Mouse (Mus musculus): ENCODE results near the gene Ajap1. TPM values are rescaled to one million over a fixed set of nuclear protein-coding genes. Genes with fewer than 3 reads are reported as not detected.

Gene Ajap1
- polyA plus RNA-seq, 1 experiment from 2014 or later, result 0.11 TPM

- ATAC-seq (ENCODE audit: low read depth), result no peak
- H3K4me1 ChIP-seq (ENCODE audit: control insufficient read depth, low read depth, low read length), result no peaks in the 10 kb centered on the region
- no peaks in the 10 kb centered on the region for H3K36me3 ChIP-seq (ENCODE audit: control insufficient read depth, insufficient read depth)
- 63% methylated on average over 12 of the region's 12 CpGs for whole genome bisulfite sequencing (ENCODE audit: insufficient replicate concordance)
- no peak overlapping the region for H3K4me2 ChIP-seq (ENCODE audit: low read depth, low read length)
- H3K9me3 ChIP-seq (replicated peaks; ENCODE audit: control insufficient read depth, low read length), result peaks cover 6% of the 10 kb centered on the region
- no peaks in the 10 kb centered on the region for H3K27me3 ChIP-seq (ENCODE audit: control insufficient read depth, insufficient read depth, low read depth, low read length)
- H3K9ac ChIP-seq (ENCODE audit: low read depth, low read length), result no peak overlapping the region
- no peak overlapping the region for H3K27ac ChIP-seq (ENCODE audit: low read length)
- H3K4me3 ChIP-seq (ENCODE audit: low read depth, low read length), result no peak overlapping the region
Measured at GRCm38 (mm10) chr4:153387478-153387877, 95.1 kb downstream of the Ajap1 start.

GRCm38 (mm10) chr4:153381433-153381832 lies 101.2 kb downstream of the Ajap1 start:
- Histone ChIP-seq H3K4me2 (ENCODE audit: low read depth, low read length) (no peak overlapping the region), H3K4me1 (ENCODE audit: control insufficient read depth, low read depth, low read length) (no peaks in the 10 kb centered on the region), H3K9ac (ENCODE audit: low read depth, low read length) (no peak overlapping the region), H3K27ac (ENCODE audit: low read length) (no peak overlapping the region), H3K4me3 (ENCODE audit: low read depth, low read length) (no peak overlapping the region), H3K9me3 (replicated peaks; ENCODE audit: control insufficient read depth, low read length) (no peaks in the 10 kb centered on the region; the same call in 1 of the 2 replicates), H3K27me3 (ENCODE audit: control insufficient read depth, insufficient read depth, low read depth, low read length) (no peaks in the 10 kb centered on the region), H3K36me3 (ENCODE audit: control insufficient read depth, insufficient read depth) (no peaks in the 10 kb centered on the region)
- no peak for ATAC-seq (ENCODE audit: low read depth)
- WGBS (ENCODE audit: insufficient replicate concordance), result 55% methylated on average over 7 of the region's 7 CpGs

GRCm38 (mm10) chr4:153380885-153381284 lies 101.7 kb downstream of the Ajap1 start:
- Histone ChIP-seq H3K36me3 (ENCODE audit: control insufficient read depth, insufficient read depth) (no peaks in the 10 kb centered on the region), H3K27me3 (ENCODE audit: control insufficient read depth, insufficient read depth, low read depth, low read length) (no peaks in the 10 kb centered on the region), H3K9me3 (replicated peaks; ENCODE audit: control insufficient read depth, low read length) (no peaks in the 10 kb centered on the region; the same call in 1 of the 2 replicates), H3K4me3 (ENCODE audit: low read depth, low read length) (no peak overlapping the region), H3K27ac (ENCODE audit: low read length) (no peak overlapping the region), H3K4me2 (ENCODE audit: low read depth, low read length) (no peak overlapping the region), H3K4me1 (ENCODE audit: control insufficient read depth, low read depth, low read length) (no peaks in the 10 kb centered on the region), H3K9ac (ENCODE audit: low read depth, low read length) (no peak overlapping the region)
- 68% methylated on average over 10 of the region's 10 CpGs for WGBS (ENCODE audit: insufficient replicate concordance)
- no peak for ATAC-seq (ENCODE audit: low read depth)

GRCm38 (mm10) chr4:153377981-153378380 lies 104.6 kb downstream of the Ajap1 start:
- no peak overlapping the region for H3K4me2 ChIP-seq (ENCODE audit: low read depth, low read length)
- H3K9ac ChIP-seq (ENCODE audit: low read depth, low read length), result no peak overlapping the region
- H3K36me3 ChIP-seq (ENCODE audit: control insufficient read depth, insufficient read depth), result no peaks in the 10 kb centered on the region
- no peaks in the 10 kb centered on the region for H3K27me3 ChIP-seq (ENCODE audit: control insufficient read depth, insufficient read depth, low read depth, low read length)
- 8% methylated on average over 6 of the region's 6 CpGs for WGBS (ENCODE audit: insufficient replicate concordance)
- ATAC-seq (ENCODE audit: low read depth), result no peak
- no peaks in the 10 kb centered on the region for H3K4me1 ChIP-seq (ENCODE audit: control insufficient read depth, low read depth, low read length)
- no peaks in the 10 kb centered on the region; the same call in 1 of the 2 replicates for H3K9me3 ChIP-seq (replicated peaks; ENCODE audit: control insufficient read depth, low read length)
- no peak overlapping the region for H3K4me3 ChIP-seq (ENCODE audit: low read depth, low read length)
- H3K27ac ChIP-seq (ENCODE audit: low read length), result no peak overlapping the region

- no peak for ATAC-seq (ENCODE audit: low read depth)
- WGBS (ENCODE audit: insufficient replicate concordance), result 56% methylated on average over 6 of the region's 6 CpGs
Measured at GRCm38 (mm10) chr4:153374233-153374632, 108.4 kb downstream of the Ajap1 start.

GRCm38 (mm10) chr4:153373125-153373524 lies 109.5 kb downstream of the Ajap1 start:
- Histone ChIP-seq H3K4me3 (ENCODE audit: low read depth, low read length) (no peak overlapping the region), H3K9ac (ENCODE audit: low read depth, low read length) (no peak overlapping the region), H3K27me3 (ENCODE audit: control insufficient read depth, insufficient read depth, low read depth, low read length) (no peaks in the 10 kb centered on the region), H3K27ac (ENCODE audit: low read length) (no peak overlapping the region), H3K4me1 (ENCODE audit: control insufficient read depth, low read depth, low read length) (no peaks in the 10 kb centered on the region), H3K4me2 (ENCODE audit: low read depth, low read length) (no peak overlapping the region), H3K36me3 (ENCODE audit: control insufficient read depth, insufficient read depth) (no peaks in the 10 kb centered on the region), H3K9me3 (replicated peaks; ENCODE audit: control insufficient read depth, low read length) (no peaks in the 10 kb centered on the region; the same call in 1 of the 2 replicates)
- WGBS (ENCODE audit: insufficient replicate concordance), result 76% methylated on average over 14 of the region's 14 CpGs
- no peak for ATAC-seq (ENCODE audit: low read depth)

More at GRCm38 (mm10) chr4:153374233-153374632, 108.4 kb downstream of the Ajap1 start:
- Histone ChIP-seq H3K27ac (ENCODE audit: low read length) (no peak overlapping the region), H3K4me1 (ENCODE audit: control insufficient read depth, low read depth, low read length) (no peaks in the 10 kb centered on the region), H3K9ac (ENCODE audit: low read depth, low read length) (no peak overlapping the region), H3K36me3 (ENCODE audit: control insufficient read depth, insufficient read depth) (no peaks in the 10 kb centered on the region), H3K9me3 (replicated peaks; ENCODE audit: control insufficient read depth, low read length) (no peaks in the 10 kb centered on the region; the same call in 1 of the 2 replicates), H3K4me3 (ENCODE audit: low read depth, low read length) (no peak overlapping the region), H3K27me3 (ENCODE audit: control insufficient read depth, insufficient read depth, low read depth, low read length) (no peaks in the 10 kb centered on the region), H3K4me2 (ENCODE audit: low read depth, low read length) (no peak overlapping the region)

GRCm38 (mm10) chr4:153368620-153369159 lies 113.9 kb downstream of the Ajap1 start:
- H3K4me2 ChIP-seq (ENCODE audit: low read depth, low read length), result no peak overlapping the region
- H3K4me3 ChIP-seq (ENCODE audit: low read depth, low read length), result no peak overlapping the region
- ATAC-seq (ENCODE audit: low read depth), result no peak
- no peaks in the 10 kb centered on the region for H3K4me1 ChIP-seq (ENCODE audit: control insufficient read depth, low read depth, low read length)
- H3K27me3 ChIP-seq (ENCODE audit: control insufficient read depth, insufficient read depth, low read depth, low read length), result no peaks in the 10 kb centered on the region
- no peaks in the 10 kb centered on the region for H3K36me3 ChIP-seq (ENCODE audit: control insufficient read depth, insufficient read depth)
- H3K27ac ChIP-seq (ENCODE audit: low read length), result no peak overlapping the region
- no peaks in the 10 kb centered on the region for H3K9me3 ChIP-seq (replicated peaks; ENCODE audit: control insufficient read depth, low read length)
- no peak overlapping the region for H3K9ac ChIP-seq (ENCODE audit: low read depth, low read length)
- 53% methylated on average over 10 of the region's 10 CpGs for WGBS (ENCODE audit: insufficient replicate concordance)

- WGBS (ENCODE audit: insufficient replicate concordance), result 41% methylated on average over 13 of the region's 13 CpGs
Measured at GRCm38 (mm10) chr4:153360868-153361545, 121.6 kb downstream of the Ajap1 start.

GRCm38 (mm10) chr4:153358243-153358550 lies 124.4 kb downstream of the Ajap1 start:
- no peak for ATAC-seq (ENCODE audit: low read depth)
- no peak overlapping the region for H3K4me2 ChIP-seq (ENCODE audit: low read depth, low read length)
- WGBS (ENCODE audit: insufficient replicate concordance), result 57% methylated on average over 7 of the region's 7 CpGs
- H3K36me3 ChIP-seq (ENCODE audit: control insufficient read depth, insufficient read depth), result no peaks in the 10 kb centered on the region
- no peak overlapping the region for H3K9ac ChIP-seq (ENCODE audit: low read depth, low read length)
- no peaks in the 10 kb centered on the region for H3K27me3 ChIP-seq (ENCODE audit: control insufficient read depth, insufficient read depth, low read depth, low read length)
- no peaks in the 10 kb centered on the region for H3K4me1 ChIP-seq (ENCODE audit: control insufficient read depth, low read depth, low read length)
- peaks cover 2% of the 10 kb centered on the region for H3K9me3 ChIP-seq (replicated peaks; ENCODE audit: control insufficient read depth, low read length)
- no peak overlapping the region for H3K27ac ChIP-seq (ENCODE audit: low read length)
- H3K4me3 ChIP-seq (ENCODE audit: low read depth, low read length), result no peak overlapping the region

More at GRCm38 (mm10) chr4:153360868-153361545, 121.6 kb downstream of the Ajap1 start:
- Histone ChIP-seq H3K4me3 (ENCODE audit: low read depth, low read length) (no peak overlapping the region), H3K4me2 (ENCODE audit: low read depth, low read length) (no peak overlapping the region), H3K27ac (ENCODE audit: low read length) (no peak overlapping the region), H3K4me1 (ENCODE audit: control insufficient read depth, low read depth, low read length) (no peaks in the 10 kb centered on the region), H3K9me3 (replicated peaks; ENCODE audit: control insufficient read depth, low read length) (peaks cover 2% of the 10 kb centered on the region), H3K9ac (ENCODE audit: low read depth, low read length) (no peak overlapping the region), H3K27me3 (ENCODE audit: control insufficient read depth, insufficient read depth, low read depth, low read length) (no peaks in the 10 kb centered on the region), H3K36me3 (ENCODE audit: control insufficient read depth, insufficient read depth) (no peaks in the 10 kb centered on the region)
- no peak for ATAC-seq (ENCODE audit: low read depth)
